Mouse (Mus musculus): ENCODE measurements around the gene Vegfd.

GRCm38 (mm10) chrX:164449201-164449600, 76.0 kb downstream of the Vegfd start:
- TF ChIP-seq POLR2A (IDR thresholded peaks at IDR 0.05; ENCODE audit: control insufficient read depth, extremely low read depth, insufficient read depth, low read length, poor library complexity), result no peak
- no peak for TF ChIP-seq CTCF (IDR thresholded peaks at IDR 0.05; ENCODE audit: borderline replicate concordance, control insufficient read depth, extremely low read depth, insufficient read depth, low read length, poor library complexity)
